Mouse (Mus musculus): Measurements from ENCODE around the gene Gm42791. TPM values are rescaled to one million over a fixed set of nuclear protein-coding genes. Genes with fewer than 3 reads are reported as not detected.

The Gm42791 gene
- total RNA-seq (2014; rRNA removed), result not detected in 2 replicates
- polyA plus RNA-seq (2012; rRNA removed), result not detected in 2 replicates

- Histone ChIP-seq H3K4me3 (ENCODE audit: insufficient read depth, low read depth, low read length) (peak within 1 kb of the TSS; percentile 71), H3K9ac (ENCODE audit: low read depth, low read length) (peak within 1 kb of the TSS; percentile 83), H3K36me3 (ENCODE audit: control insufficient read depth, insufficient read depth, low read length) (no peaks in the 10 kb centered on the region), H3K27me3 (ENCODE audit: control insufficient read depth, insufficient read depth, low read length) (no peaks in the 10 kb centered on the region), H3K27ac (replicated peaks; ENCODE audit: insufficient read depth, low read depth, low read length) (peak within 1 kb of the TSS; percentile 95), H3K4me1 (ENCODE audit: control insufficient read depth, insufficient read depth, low read length) (peaks cover 13% of the 10 kb centered on the region), H3K79me2 (ENCODE audit: control insufficient read depth, insufficient read depth, low read length) (no peaks in the 10 kb centered on the region; the same call in 1 of the 2 replicates)
- WGBS, result under 1% methylated on average over 33 of the region's 33 CpGs
- TF ChIP-seq POLR2A (IDR thresholded peaks at IDR 0.05; ENCODE audit: extremely low read depth, insufficient read depth, low read length) (0 out of 2 replicates have a peak, but pooled peaks have one; percentile 33), CTCF (IDR thresholded peaks at IDR 0.05; ENCODE audit: low read depth, low read length) (no peak)
- DNase-seq (ENCODE audit: extremely low read depth, low read depth, low spot score), result peak; percentile 98
Measured at GRCm38 (mm10) chr5:148994706-148995414, at the start of gene Gm42791. TSS of gene Gm42791 (minus strand) at chr5:148995147.

- peaks cover 18% of the 10 kb centered on the region for H3K36me3 ChIP-seq (ENCODE audit: control insufficient read depth, insufficient read depth, low read length)
- no peak for TF ChIP-seq CTCF (IDR thresholded peaks at IDR 0.05; ENCODE audit: low read depth, low read length)
- no peak for TF ChIP-seq POLR2A (IDR thresholded peaks at IDR 0.05; ENCODE audit: extremely low read depth, insufficient read depth, low read length)
- H3K79me2 ChIP-seq (ENCODE audit: control insufficient read depth, insufficient read depth, low read length), result no peaks in the 10 kb centered on the region
- no peaks in the 10 kb centered on the region for H3K4me1 ChIP-seq (ENCODE audit: control insufficient read depth, insufficient read depth, low read length)
- DNase-seq (ENCODE audit: extremely low read depth, low read depth, low spot score), result no peak
- H3K27ac ChIP-seq (replicated peaks; ENCODE audit: insufficient read depth, low read depth, low read length), result no peak overlapping the region
- no peak overlapping the region for H3K4me3 ChIP-seq (ENCODE audit: insufficient read depth, low read depth, low read length)
- H3K27me3 ChIP-seq (ENCODE audit: control insufficient read depth, insufficient read depth, low read length), result no peaks in the 10 kb centered on the region
- no peak overlapping the region for H3K9ac ChIP-seq (ENCODE audit: low read depth, low read length)
- WGBS, result 73% methylated on average over 4 of the region's 4 CpGs
Measured at GRCm38 (mm10) chr5:149044067-149044466, 49.1 kb upstream of the Gm42791 start.

- Histone ChIP-seq H3K27me3 (ENCODE audit: control insufficient read depth, insufficient read depth, low read length) (no peaks in the 10 kb centered on the region), H3K9ac (ENCODE audit: low read depth, low read length) (no peak overlapping the region), H3K4me3 (ENCODE audit: insufficient read depth, low read depth, low read length) (no peak overlapping the region), H3K4me1 (ENCODE audit: control insufficient read depth, insufficient read depth, low read length) (peaks cover 2% of the 10 kb centered on the region; the same call in 1 of the 2 replicates), H3K27ac (replicated peaks; ENCODE audit: insufficient read depth, low read depth, low read length) (no peak overlapping the region), H3K79me2 (ENCODE audit: control insufficient read depth, insufficient read depth, low read length) (no peaks in the 10 kb centered on the region), H3K36me3 (ENCODE audit: control insufficient read depth, insufficient read depth, low read length) (peaks cover 14% of the 10 kb centered on the region)
- no peak for DNase-seq (ENCODE audit: extremely low read depth, low read depth, low spot score)
- WGBS, result 85% methylated on average over 6 of the region's 6 CpGs
- no peak for TF ChIP-seq CTCF (IDR thresholded peaks at IDR 0.05; ENCODE audit: low read depth, low read length)
- no peak for TF ChIP-seq POLR2A (IDR thresholded peaks at IDR 0.05; ENCODE audit: extremely low read depth, insufficient read depth, low read length)
Measured at GRCm38 (mm10) chr5:149043240-149043639, 48.3 kb upstream of the Gm42791 start.

- no peak overlapping the region for H3K9ac ChIP-seq (ENCODE audit: low read depth, low read length)
- H3K27me3 ChIP-seq (ENCODE audit: control insufficient read depth, insufficient read depth, low read length), result no peaks in the 10 kb centered on the region
- 91% methylated on average over 5 of the region's 5 CpGs for WGBS
- H3K4me1 ChIP-seq (ENCODE audit: control insufficient read depth, insufficient read depth, low read length), result peaks cover 2% of the 10 kb centered on the region; the same call in 1 of the 2 replicates
- no peak overlapping the region for H3K4me3 ChIP-seq (ENCODE audit: insufficient read depth, low read depth, low read length)
- no peak overlapping the region for H3K27ac ChIP-seq (replicated peaks; ENCODE audit: insufficient read depth, low read depth, low read length)
- peak; percentile 45 for DNase-seq (ENCODE audit: extremely low read depth, low read depth, low spot score)
- no peaks in the 10 kb centered on the region for H3K36me3 ChIP-seq (ENCODE audit: control insufficient read depth, insufficient read depth, low read length)
- TF ChIP-seq CTCF (IDR thresholded peaks at IDR 0.05; ENCODE audit: low read depth, low read length) (no peak), POLR2A (IDR thresholded peaks at IDR 0.05; ENCODE audit: extremely low read depth, insufficient read depth, low read length) (no peak)
- no peaks in the 10 kb centered on the region for H3K79me2 ChIP-seq (ENCODE audit: control insufficient read depth, insufficient read depth, low read length)
Measured at GRCm38 (mm10) chr5:149039825-149040224, 44.9 kb upstream of the Gm42791 start.

GRCm38 (mm10) chr5:149037729-149038128 lies 42.8 kb upstream of the Gm42791 start:
- Histone ChIP-seq H3K36me3 (ENCODE audit: control insufficient read depth, insufficient read depth, low read length) (no peaks in the 10 kb centered on the region), H3K27ac (replicated peaks; ENCODE audit: insufficient read depth, low read depth, low read length) (no peak overlapping the region), H3K4me1 (ENCODE audit: control insufficient read depth, insufficient read depth, low read length) (peaks cover 2% of the 10 kb centered on the region; the same call in 1 of the 2 replicates), H3K27me3 (ENCODE audit: control insufficient read depth, insufficient read depth, low read length) (no peaks in the 10 kb centered on the region), H3K79me2 (ENCODE audit: control insufficient read depth, insufficient read depth, low read length) (no peaks in the 10 kb centered on the region), H3K4me3 (ENCODE audit: insufficient read depth, low read depth, low read length) (no peak overlapping the region), H3K9ac (ENCODE audit: low read depth, low read length) (no peak overlapping the region)
- 8% methylated on average over 10 of the region's 10 CpGs for WGBS
- no peak for TF ChIP-seq CTCF (IDR thresholded peaks at IDR 0.05; ENCODE audit: low read depth, low read length)
- TF ChIP-seq POLR2A (IDR thresholded peaks at IDR 0.05; ENCODE audit: extremely low read depth, insufficient read depth, low read length), result no peak
- DNase-seq (ENCODE audit: extremely low read depth, low read depth, low spot score), result peak; percentile 96

- Histone ChIP-seq H3K27ac (replicated peaks; ENCODE audit: insufficient read depth, low read depth, low read length) (no peak overlapping the region), H3K4me3 (ENCODE audit: insufficient read depth, low read depth, low read length) (no peak overlapping the region), H3K79me2 (ENCODE audit: control insufficient read depth, insufficient read depth, low read length) (no peaks in the 10 kb centered on the region), H3K9ac (ENCODE audit: low read depth, low read length) (no peak overlapping the region), H3K36me3 (ENCODE audit: control insufficient read depth, insufficient read depth, low read length) (no peaks in the 10 kb centered on the region), H3K4me1 (ENCODE audit: control insufficient read depth, insufficient read depth, low read length) (peaks cover 2% of the 10 kb centered on the region; the same call in 1 of the 2 replicates), H3K27me3 (ENCODE audit: control insufficient read depth, insufficient read depth, low read length) (no peaks in the 10 kb centered on the region)
- TF ChIP-seq CTCF (IDR thresholded peaks at IDR 0.05; ENCODE audit: low read depth, low read length) (peak; percentile 28; the same call in 1 of the 2 replicates), POLR2A (IDR thresholded peaks at IDR 0.05; ENCODE audit: extremely low read depth, insufficient read depth, low read length) (no peak)
- no peak for DNase-seq (ENCODE audit: extremely low read depth, low read depth, low spot score)
- WGBS, result over 99% methylated on average over 3 of the region's 3 CpGs
Measured at GRCm38 (mm10) chr5:149036920-149037319, 42.0 kb upstream of the Gm42791 start.

Measured in liver, adult 2 months (tissue).